Mouse (Mus musculus) testis, adult 2 months (tissue): ENCODE data around the gene Rap1gap2.

Experiments used
- CTCF ChIP-seq: fragments of 200-500 bp; IDR thresholded peaks from 2 replicates; pipeline ENCODE4 v1.5.1; 2012; ENCODE audit warnings: low read depth, mild to moderate bottlenecking, inconsistent platforms, low read length, moderate library complexity; ENCODE audit not compliant: control insufficient read depth, insufficient read depth, insufficient replicate concordance
- POLR2A ChIP-seq: fragments of 200-500 bp; IDR thresholded peaks from 2 replicates; pipeline ENCODE4 v1.6.1; 2012; ENCODE audit warnings: low read depth, mild to moderate bottlenecking, inconsistent platforms, low read length, moderate library complexity; ENCODE audit not compliant: control insufficient read depth

GRCm38 (mm10) chr11:74584946-74585723 lies 25.6 kb downstream of the Rap1gap2 start:
- TF ChIP-seq POLR2A (no peak), CTCF (no peak)
